Comparison of ENCODE assay signal across 8 mouse cellular contexts in genomic region chr13:55058042-55058441, GRCm38 (mm10). TPM values are rescaled to one million over a fixed set of nuclear protein-coding genes. Genes with fewer than 3 reads are reported as not detected.
A peak's percentile ranks its signal among the peaks of the same experiment; 100 is the strongest.
DNase-seq lines count a peak whose midpoint lies in the region; ATAC-seq and TF ChIP-seq lines count a peak whose summit lies in the region.

No protein-coding gene starts in this region.

- in situ Hi-C loops in ES-E14 (cut with MboI; ENCODE audit: low sequenced_read_pairs in 2 of 2, unreplicated experiment in 2 of 2), result no loop called here

- no peaks in the 10 kb centered on the region; the same call in 1 of the 2 replicates for H3K36me3 ChIP-seq in kidney, adult 2 months (ENCODE audit: control insufficient read depth, insufficient read depth, low read length)
- H3K36me3 ChIP-seq in kidney, embryonic 14.5 days (ENCODE audit: control insufficient read depth, insufficient read depth, low read length), result peaks cover 10% of the 10 kb centered on the region; the same call in 1 of the 2 replicates
- H3K36me3 ChIP-seq in ES-E14 (ENCODE audit: control insufficient read depth, insufficient read depth, low read length, poor library complexity, severe bottlenecking), result no peaks in the 10 kb centered on the region

- 97% methylated on average over 2 of the region's 2 CpGs for WGBS in kidney, adult 2 months
- 97% methylated on average over 2 of the region's 2 CpGs for WGBS in kidney, embryonic 14.5 days
- 99% methylated on average over 2 of the region's 2 CpGs for WGBS in lung, adult 2 months

- H3K9ac ChIP-seq in kidney, embryonic 14.5 days (ENCODE audit: low read depth, low read length), result no peak overlapping the region
- no peak overlapping the region for H3K9ac ChIP-seq in ES-E14 (ENCODE audit: insufficient read depth, low read depth, low read length, poor library complexity, severe bottlenecking)

- no peak for ATAC-seq in kidney, embryonic 14.5 days (ENCODE audit: low FRiP score, low TSS enrichment)

- no peak overlapping the region for H3K4me2 ChIP-seq in kidney, embryonic 14.5 days (replicated peaks; ENCODE audit: low read depth, low read length)

- H3K27ac ChIP-seq in kidney, adult 2 months (ENCODE audit: insufficient read depth, low read depth, low read length), result no peak overlapping the region
- H3K27ac ChIP-seq in kidney, embryonic 14.5 days (ENCODE audit: low read depth, low read length), result no peak overlapping the region
- H3K27ac ChIP-seq in ES-E14 (ENCODE audit: insufficient read depth, low read depth, low read length, poor library complexity, severe bottlenecking), result no peak overlapping the region

- TF ChIP-seq POLR2A in kidney, adult 2 months (IDR thresholded peaks at IDR 0.05; ENCODE audit: low read depth, low read length), result no peak
- TF ChIP-seq POLR2A in lung, adult 2 months (IDR thresholded peaks at IDR 0.05; ENCODE audit: borderline replicate concordance, extremely low read depth, low read depth, low read length), result no peak

- H3K4me3 ChIP-seq in kidney, adult 2 months (ENCODE audit: insufficient read depth, low read depth, low read length), result no peak overlapping the region
- no peak overlapping the region for H3K4me3 ChIP-seq in kidney, embryonic 14.5 days (ENCODE audit: low read length)
- no peak overlapping the region for H3K4me3 ChIP-seq in ES-E14 (ENCODE audit: insufficient read depth in 1 of 2, low read depth in 1 of 2, low read length in 2 of 2, poor library complexity in 1 of 2, severe bottlenecking in 1 of 2)
- H3K4me3 ChIP-seq in lung, adult 2 months (replicated peaks; ENCODE audit: extremely low read depth, low read depth, low read length), result no peak overlapping the region

- DNase-seq in kidney, adult 2 months, result peak; percentile 16
- DNase-seq in ES-E14 (ENCODE audit: low read depth, low spot score), result peak; percentile 41
- DNase-seq in c-Kit-negative CD71-positive TER-119-positive erythroid progenitor cells, embryonic 14.5 days (ENCODE audit: low read depth, low spot score), result peak; percentile 8
- DNase-seq in lung, adult 2 months, result peak; percentile 14
- no peak for DNase-seq in gastrocnemius, postnatal 4 days (ENCODE audit: low spot score in 2 of 2)
- no peak for DNase-seq in frontal cortex, postnatal 14 days (ENCODE audit: low spot score in 2 of 2)
- DNase-seq in ovary, postnatal 36 days (ENCODE audit: low spot score), result no peak

- peak; percentile 63 for TF ChIP-seq CTCF in kidney, adult 2 months (conservative IDR thresholded peaks at IDR 0.05; ENCODE audit: insufficient read depth, insufficient read length, low read depth, low read length)
- peak; percentile 56 for TF ChIP-seq CTCF in lung, adult 2 months (IDR thresholded peaks at IDR 0.05; ENCODE audit: insufficient read depth, low read length)

- H3K9me3 ChIP-seq in kidney, embryonic 14.5 days (ENCODE audit: control insufficient read depth, low read length), result no peaks in the 10 kb centered on the region
- no peaks in the 10 kb centered on the region for H3K9me3 ChIP-seq in ES-E14 (ENCODE audit: control insufficient read depth, insufficient read depth, low read depth, low read length)

- H3K4me1 ChIP-seq in kidney, adult 2 months (ENCODE audit: control insufficient read depth, insufficient read depth, low read length), result no peaks in the 10 kb centered on the region
- H3K4me1 ChIP-seq in kidney, embryonic 14.5 days (ENCODE audit: control insufficient read depth, insufficient read depth, low read length), result no peaks in the 10 kb centered on the region; the same call in 1 of the 2 replicates
- H3K4me1 ChIP-seq in ES-E14 (ENCODE audit: control insufficient read depth in 2 of 2, insufficient read depth in 2 of 2, low read length in 2 of 2, poor library complexity in 1 of 2), result no peaks in the 10 kb centered on the region
- no peaks in the 10 kb centered on the region for H3K4me1 ChIP-seq in lung, adult 2 months (ENCODE audit: control insufficient read depth, insufficient read depth, low read length)

- no peaks in the 10 kb centered on the region for H3K27me3 ChIP-seq in kidney, adult 2 months (replicated peaks; ENCODE audit: control insufficient read depth, insufficient read depth, low read length)
- H3K27me3 ChIP-seq in kidney, embryonic 14.5 days (ENCODE audit: control insufficient read depth, insufficient read depth, low read length), result no peaks in the 10 kb centered on the region

TF ChIP-seq in ES-E14, 5 proteins besides CTCF, POLR2A, EP300 and RAD21:
- TF ChIP-seq MAFK (IDR thresholded peaks at IDR 0.05; ENCODE audit: insufficient read depth, low read depth, low read length), result no peak
- peak; percentile 51; the same call in 1 of the 2 replicates for TF ChIP-seq ZC3H11A (IDR thresholded peaks at IDR 0.05; ENCODE audit: borderline replicate concordance, low read depth, low read length)

RNA-seq across cellular contexts. Expression of gene Hk3, which starts 36.9 kb away (rescaled TPM):
- polyA plus RNA-seq in kidney, adult 2 months (2012; rRNA removed), result 0.75 and 1.0 TPM in 2 replicates
- polyA plus RNA-seq in kidney, embryonic 14.5 days (2014; fragmentation: Nextera tagmentation; extraction: Ambion mirVana), result 0.53 and 0.83 TPM in 2 replicates
- 0.04 and 0.05 TPM in 2 replicates for total RNA-seq in ES-E14 (2012; rRNA removed)
- polyA plus RNA-seq in lung, adult 2 months (2012; rRNA removed), result 3.4 and 5.2 TPM in 2 replicates
- total RNA-seq in gastrocnemius, postnatal 4 days (2021), result 1 to 10 TPM; 2.3 to 2.8 TPM

RNA-seq across cellular contexts. Expression of gene Uimc1, which starts 42.1 kb away (rescaled TPM):
- 5.1 and 6.5 TPM in 2 replicates for polyA plus RNA-seq in kidney, adult 2 months (2012; rRNA removed)
- polyA plus RNA-seq in kidney, embryonic 14.5 days (2014; fragmentation: Nextera tagmentation; extraction: Ambion mirVana), result 28.1 and 29.6 TPM in 2 replicates
- 70.9 and 77.6 TPM in 2 replicates for total RNA-seq in ES-E14 (2012; rRNA removed)
- 4.7 and 7.2 TPM in 2 replicates for polyA plus RNA-seq in lung, adult 2 months (2012; rRNA removed)
- 10 to 100 TPM; 24.9 to 28.5 TPM for total RNA-seq in gastrocnemius, postnatal 4 days (2021)

RNA-seq across cellular contexts. Expression of gene Zfp346, which starts 47.1 kb away (rescaled TPM):
- polyA plus RNA-seq in kidney, adult 2 months (2012; rRNA removed), result 13.7 TPM in 2 replicates
- 13.8 and 25.4 TPM in 2 replicates for polyA plus RNA-seq in kidney, embryonic 14.5 days (2014; fragmentation: Nextera tagmentation; extraction: Ambion mirVana)
- total RNA-seq in ES-E14 (2012; rRNA removed), result 33.9 and 36.0 TPM in 2 replicates
- polyA plus RNA-seq in lung, adult 2 months (2012; rRNA removed), result 18.4 and 20.9 TPM in 2 replicates
- total RNA-seq in gastrocnemius, postnatal 4 days (2021), result 10 to 100 TPM; 22.2 to 24.2 TPM

Comparison
In these comparisons a context has a peak if more than half of its experiments do, and no peak if none do; other contexts are left out.
1. DNase-seq: peak in kidney, adult 2 months (single experiment), ES-E14 (single experiment), c-Kit-negative CD71-positive TER-119-positive erythroid progenitor cells, embryonic 14.5 days (single experiment) and lung, adult 2 months (single experiment); none in gastrocnemius, postnatal 4 days (0 of 2), frontal cortex, postnatal 14 days (0 of 2) and ovary, postnatal 36 days (single experiment).